Mouse (Mus musculus) heart, postnatal 0 days (tissue): ENCODE measurements around the gene Clcnka.

Experiments used
- CTCF ChIP-seq: IDR thresholded peaks from 2 replicates; pipeline ENCODE4 v1.5.1; 2016; ENCODE audit warnings: antibody characterized with exemption, control low read depth, low read depth
- EP300 ChIP-seq: IDR thresholded peaks from 2 replicates; pipeline ENCODE4 v1.6.1; 2016; ENCODE audit warnings: antibody characterized with exemption, low read depth

DNA sequence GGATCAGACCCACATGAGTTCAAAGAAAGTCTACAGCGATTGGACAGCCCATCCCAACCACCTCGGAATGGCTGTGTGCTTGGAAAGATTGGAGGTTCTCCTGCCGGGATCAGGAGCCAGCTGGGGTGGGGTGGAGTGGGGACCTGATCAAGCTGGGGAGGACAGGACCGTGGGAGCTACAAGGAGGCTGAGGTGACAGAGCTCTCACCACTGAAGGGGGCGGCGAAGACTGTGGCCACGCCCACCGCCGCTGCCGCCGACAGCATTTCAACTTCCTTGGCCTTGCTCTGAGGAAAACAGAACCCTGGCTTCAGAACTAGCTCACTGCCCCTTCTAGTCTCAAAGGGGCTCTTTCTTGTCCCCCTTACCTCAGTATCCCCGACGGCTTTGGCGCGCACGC is 3.8 kb downstream of the Clcnka start:
- TF ChIP-seq CTCF, result no peak
- no peak for TF ChIP-seq EP300
